Comparison of ENCODE assay signal across 11 mouse cellular contexts in the genomic region with DNA sequence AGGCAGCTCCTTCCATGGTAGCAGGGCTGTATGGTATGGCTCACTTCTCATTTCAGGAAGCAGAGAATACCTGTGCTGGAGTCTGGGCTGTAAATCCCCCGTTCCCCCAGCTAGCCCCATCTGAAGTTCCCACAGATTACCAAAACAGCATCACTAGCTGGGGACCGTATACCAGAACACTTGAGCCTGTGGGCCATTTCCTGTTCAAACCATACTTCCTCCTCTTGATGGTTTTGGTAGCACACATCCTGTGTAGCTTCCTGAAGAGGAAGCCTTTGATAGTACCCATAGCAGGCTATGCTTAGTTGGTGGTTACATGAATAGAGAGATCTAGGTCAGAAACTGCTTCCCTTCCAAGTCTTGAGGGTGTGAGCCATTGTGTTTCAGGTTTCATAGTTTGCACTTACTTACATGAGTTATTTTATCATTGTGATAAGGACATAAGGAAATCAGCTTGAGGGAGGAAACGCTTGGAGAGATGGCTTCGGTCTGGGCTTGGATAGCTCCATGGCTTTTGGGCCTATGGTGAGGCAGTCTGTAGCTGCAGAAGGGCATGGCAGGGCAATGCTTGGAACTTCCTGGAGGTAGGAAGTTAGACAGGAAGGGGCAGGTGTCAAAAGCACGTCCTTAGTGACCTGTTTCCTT. TPM values are rescaled to one million over a fixed set of nuclear protein-coding genes. Genes with fewer than 3 reads are reported as not detected.
DNase-seq lines count a peak whose midpoint lies in the region; ATAC-seq and TF ChIP-seq lines count a peak whose summit lies in the region.
"Had no signal": no experiment of that assay in that cellular context is flagged by ENCODE, and none has a peak within 500 bp of the region (broad histone marks: within the 10 kb centered on the region; RNA-seq: fewer than 3 reads in every experiment).

No protein-coding gene starts in this region.

- H3K4me2 ChIP-seq in lung, embryonic 15.5 days = peak overlapping the region; percentile 30; the same call in 1 of the 2 replicates
- no peak overlapping the region for H3K4me2 ChIP-seq in liver, embryonic 12.5 days
- no peak overlapping the region for H3K4me2 ChIP-seq in stomach, postnatal 0 days (replicated peaks; ENCODE audit: low read depth)
- no peak overlapping the region for H3K4me2 ChIP-seq in midbrain, embryonic 11.5 days
- H3K4me2 ChIP-seq: embryonic facial prominence, embryonic 15.5 days; hindbrain, embryonic 12.5 days; midbrain, embryonic 12.5 days had no signal

- DNase-seq in lung, adult 18-20 months = no peak
- peak; percentile 17 for DNase-seq in stomach, postnatal 0 days (ENCODE audit: low spot score)
- no peak for DNase-seq in midbrain, embryonic 11.5 days (ENCODE audit: low spot score, missing footprints)
- no peak for DNase-seq in gastrocnemius, postnatal 10 days

- TF ChIP-seq EP300 in stomach, postnatal 0 days (optimal IDR thresholded peaks at IDR 0.05) = no peak

- no peak overlapping the region for H3K4me3 ChIP-seq in lung, embryonic 15.5 days
- no peak overlapping the region for H3K4me3 ChIP-seq in bone marrow, adult 2 months (replicated peaks; ENCODE audit: control insufficient read depth, low read depth, low read length)
- no peak overlapping the region for H3K4me3 ChIP-seq in liver, embryonic 12.5 days
- H3K4me3 ChIP-seq in stomach, postnatal 0 days (ENCODE audit: low read depth, low read length) = no peak overlapping the region
- no peak overlapping the region for H3K4me3 ChIP-seq in midbrain, embryonic 11.5 days (ENCODE audit: low read depth, low read length)
- H3K4me3 ChIP-seq: embryonic facial prominence, embryonic 15.5 days; hindbrain, embryonic 12.5 days; midbrain, embryonic 12.5 days had no signal

- H3K36me3 ChIP-seq in lung, embryonic 15.5 days = no peaks in the 10 kb centered on the region
- H3K36me3 ChIP-seq in liver, embryonic 12.5 days = peaks cover 16% of the 10 kb centered on the region
- no peaks in the 10 kb centered on the region for H3K36me3 ChIP-seq in stomach, postnatal 0 days (ENCODE audit: control insufficient read depth, insufficient read depth, low read length)
- H3K36me3 ChIP-seq in midbrain, embryonic 11.5 days (ENCODE audit: control insufficient read depth, insufficient read depth, low read length) = no peaks in the 10 kb centered on the region
- H3K36me3 ChIP-seq: embryonic facial prominence, embryonic 15.5 days; hindbrain, embryonic 12.5 days; midbrain, embryonic 12.5 days had no signal

- ATAC-seq in lung, embryonic 15.5 days (ENCODE audit: borderline replicate concordance, extremely low read depth, low FRiP score, low TSS enrichment) = peak; percentile 64; the same call in 1 of the 2 replicates
- no peak; the same call in 1 of the 2 replicates for ATAC-seq in liver, embryonic 12.5 days
- peak; percentile 56; the same call in 1 of the 2 replicates for ATAC-seq in stomach, postnatal 0 days (ENCODE audit: low FRiP score, low TSS enrichment)
- ATAC-seq in midbrain, embryonic 11.5 days (ENCODE audit: low FRiP score) = no peak
- ATAC-seq in erythroblast, adult 5-6 weeks (replicated peaks; ENCODE audit: low FRiP score, poor library complexity, severe bottlenecking) = no peak

- no peaks in the 10 kb centered on the region for H3K9me3 ChIP-seq in lung, embryonic 15.5 days
- H3K9me3 ChIP-seq in liver, embryonic 12.5 days (replicated peaks) = no peaks in the 10 kb centered on the region
- no peaks in the 10 kb centered on the region for H3K9me3 ChIP-seq in stomach, postnatal 0 days (ENCODE audit: control insufficient read depth, low read length)
- H3K9me3 ChIP-seq in midbrain, embryonic 11.5 days (ENCODE audit: control insufficient read depth, low read length) = no peaks in the 10 kb centered on the region
- H3K9me3 ChIP-seq: embryonic facial prominence, embryonic 15.5 days; hindbrain, embryonic 12.5 days; midbrain, embryonic 12.5 days had no signal

- no peak overlapping the region for H3K9ac ChIP-seq in lung, embryonic 15.5 days
- H3K9ac ChIP-seq in liver, embryonic 12.5 days = no peak overlapping the region
- H3K9ac ChIP-seq in stomach, postnatal 0 days (ENCODE audit: low read length) = no peak overlapping the region
- H3K9ac ChIP-seq in midbrain, embryonic 11.5 days (ENCODE audit: low read length) = no peak overlapping the region
- H3K9ac ChIP-seq: embryonic facial prominence, embryonic 15.5 days; hindbrain, embryonic 12.5 days; midbrain, embryonic 12.5 days had no signal

- no peak for TF ChIP-seq CTCF in bone marrow, adult 2 months (IDR thresholded peaks at IDR 0.05; ENCODE audit: control insufficient read depth, insufficient read depth, low read length)
- no peak for TF ChIP-seq CTCF in stomach, postnatal 0 days (IDR thresholded peaks at IDR 0.05; ENCODE audit: low read depth)

- H3K27me3 ChIP-seq in lung, embryonic 15.5 days = no peaks in the 10 kb centered on the region
- H3K27me3 ChIP-seq in liver, embryonic 12.5 days (replicated peaks) = no peaks in the 10 kb centered on the region
- H3K27me3 ChIP-seq in stomach, postnatal 0 days (ENCODE audit: control insufficient read depth, insufficient read depth, low read length) = no peaks in the 10 kb centered on the region
- no peaks in the 10 kb centered on the region for H3K27me3 ChIP-seq in midbrain, embryonic 11.5 days (ENCODE audit: control insufficient read depth, insufficient read depth, low read length)
- H3K27me3 ChIP-seq: embryonic facial prominence, embryonic 15.5 days; hindbrain, embryonic 12.5 days; midbrain, embryonic 12.5 days had no signal

- H3K4me1 ChIP-seq in lung, embryonic 15.5 days = peaks cover 29% of the 10 kb centered on the region
- H3K4me1 ChIP-seq in bone marrow, adult 2 months (ENCODE audit: control insufficient read depth, insufficient read depth, low read length) = peaks cover 10% of the 10 kb centered on the region
- H3K4me1 ChIP-seq in liver, embryonic 12.5 days = peaks cover 48% of the 10 kb centered on the region
- H3K4me1 ChIP-seq in stomach, postnatal 0 days (replicated peaks; ENCODE audit: control insufficient read depth, insufficient read depth) = peaks cover 2% of the 10 kb centered on the region; the same call in 1 of the 2 replicates
- peaks cover 1% of the 10 kb centered on the region; the same call in 1 of the 2 replicates for H3K4me1 ChIP-seq in midbrain, embryonic 11.5 days (ENCODE audit: control insufficient read depth, insufficient read depth, low read length)

- peak overlapping the region; percentile 66 for H3K27ac ChIP-seq in lung, embryonic 15.5 days
- peak overlapping the region; percentile 89 for H3K27ac ChIP-seq in bone marrow, adult 2 months (ENCODE audit: control insufficient read depth, insufficient read depth, low read depth, low read length, poor library complexity)
- peak overlapping the region; percentile 22; the same call in 1 of the 2 replicates for H3K27ac ChIP-seq in liver, embryonic 12.5 days
- peak overlapping the region; percentile 45; the same call in 1 of the 2 replicates for H3K27ac ChIP-seq in stomach, postnatal 0 days (replicated peaks)
- H3K27ac ChIP-seq in midbrain, embryonic 11.5 days (ENCODE audit: low read depth, low read length) = no peak overlapping the region
- H3K27ac ChIP-seq: embryonic facial prominence, embryonic 15.5 days; hindbrain, embryonic 12.5 days; midbrain, embryonic 12.5 days had no signal

- 76% methylated on average over 5 of the region's 5 CpGs for WGBS in lung, embryonic 15.5 days
- 6% methylated on average over 5 of the region's 5 CpGs for WGBS in bone marrow, adult 2 months
- 32% methylated on average over 5 of the region's 5 CpGs for WGBS in liver, embryonic 12.5 days (ENCODE audit: insufficient replicate concordance)
- WGBS in stomach, postnatal 0 days = 71% methylated on average over 5 of the region's 5 CpGs
- 90% methylated on average over 5 of the region's 5 CpGs for WGBS in midbrain, embryonic 11.5 days

- TF ChIP-seq POLR2A in bone marrow, adult 2 months (IDR thresholded peaks at IDR 0.05; ENCODE audit: borderline replicate concordance, control insufficient read depth, low read depth, low read length) = no peak

RNA-seq across cellular contexts. Expression of a gene that starts 7.4 kb away (rescaled TPM):
- polyA plus RNA-seq in lung, embryonic 15.5 days (2015; fragmentation: Nextera tagmentation; extraction: Ambion mirVana) = 17.2 and 17.6 TPM in 2 replicates
- 70.2 and 105 TPM in 2 replicates for polyA plus RNA-seq in bone marrow, adult 2 months (2011; ENCODE audit: insufficient read depth, insufficient read length, low replicate concordance, missing spikeins)
- 6.3 and 6.6 TPM in 2 replicates for polyA plus RNA-seq in liver, embryonic 12.5 days (2016; fragmentation: Nextera tagmentation; extraction: Ambion mirVana)
- polyA plus RNA-seq in stomach, postnatal 0 days (2015; fragmentation: Nextera tagmentation; extraction: Ambion mirVana) = 17.1 and 21.0 TPM in 2 replicates
- 6.1 and 6.6 TPM in 2 replicates for polyA plus RNA-seq in midbrain, embryonic 11.5 days (2014; fragmentation: Nextera tagmentation; extraction: Ambion mirVana)
- 15.8 and 33.2 TPM in 2 replicates for total RNA-seq in erythroblast, adult 5-6 weeks (2015; ENCODE audit: low replicate concordance)
- total RNA-seq in erythroblast, adult 5-6 weeks (2017; ENCODE audit: low replicate concordance) = 19.6 and 29.7 TPM in 2 replicates
- total RNA-seq in gastrocnemius, postnatal 10 days (2021) = 10 to 100 TPM; 51.6 to 82.2 TPM

RNA-seq across cellular contexts. Expression of a gene that starts 42.4 kb away (rescaled TPM):
- polyA plus RNA-seq in lung, embryonic 15.5 days (2015; fragmentation: Nextera tagmentation; extraction: Ambion mirVana) = 50.5 and 53.8 TPM in 2 replicates
- 210 and 334 TPM in 2 replicates for polyA plus RNA-seq in bone marrow, adult 2 months (2011; ENCODE audit: insufficient read depth, insufficient read length, low replicate concordance, missing spikeins)
- polyA plus RNA-seq in liver, embryonic 12.5 days (2016; fragmentation: Nextera tagmentation; extraction: Ambion mirVana) = 327 and 339 TPM in 2 replicates
- 45.6 and 50.0 TPM in 2 replicates for polyA plus RNA-seq in stomach, postnatal 0 days (2015; fragmentation: Nextera tagmentation; extraction: Ambion mirVana)
- 87.1 and 89.3 TPM in 2 replicates for polyA plus RNA-seq in midbrain, embryonic 11.5 days (2014; fragmentation: Nextera tagmentation; extraction: Ambion mirVana)
- 1,871 and 1,887 TPM in 2 replicates for total RNA-seq in erythroblast, adult 5-6 weeks (2015; ENCODE audit: low replicate concordance)
- 2,733 and 3,492 TPM in 2 replicates for total RNA-seq in erythroblast, adult 5-6 weeks (2017; ENCODE audit: low replicate concordance)
- total RNA-seq in gastrocnemius, postnatal 10 days (2021) = 100 to 1,000 TPM; 160 to 197 TPM

Comparison
In these comparisons a context has a peak if more than half of its experiments do, and no peak if none do; other contexts are left out.
1. ATAC-seq: peak in lung, embryonic 15.5 days (single experiment) and stomach, postnatal 0 days (single experiment); none in liver, embryonic 12.5 days (single experiment), midbrain, embryonic 11.5 days (single experiment) and erythroblast, adult 5-6 weeks (single experiment).